Mouse (Mus musculus) MEL (cell line): ENCODE measurements around the gene Zp3. TPM values are rescaled to one million over a fixed set of nuclear protein-coding genes. Genes with fewer than 3 reads are reported as not detected.

Experiments
- DNase-seq: peaks from one replicate; pipeline ENCODE4 v3.0.0; 2011; ENCODE audit warnings: low read depth, low spot score
- H3K27ac ChIP-seq: 2 replicates; pipeline ENCODE4 v1.5.1; 2012; ENCODE audit warnings: low read depth, mild to moderate bottlenecking, control low read depth, low read length, moderate library complexity; ENCODE audit not compliant: control insufficient read depth
- H3K27me3 ChIP-seq, 2 experiments: fragments of 150-350 bp in 1 of 2; sonication (generic) in 1 of 2; 2 replicates each; pipeline ENCODE4 v1.6.1; 2012; ENCODE audit warnings: low read length in 2 of 2, mild to moderate bottlenecking in 2 of 2, improper control_type of control experiment in 1 of 2, moderate library complexity in 1 of 2; ENCODE audit not compliant: insufficient read depth in 2 of 2, control insufficient read depth in 1 of 2
- H3K36me3 ChIP-seq, 2 experiments: 2 replicates each; pipeline ENCODE4 v1.6.1; 2012 to 2014; ENCODE audit warnings: low read length in 2 of 2, improper control_type of control experiment in 1 of 2, inconsistent platforms in 1 of 2, mild to moderate bottlenecking in 1 of 2; ENCODE audit not compliant: insufficient read depth in 2 of 2, control insufficient read depth in 1 of 2
- H3K4me1 ChIP-seq, 2 experiments: fragments of 150-350 bp in 1 of 2; sonication (generic) in 1 of 2; 2 replicates each; pipeline ENCODE4 v1.6.1; 2012; ENCODE audit warnings: low read length in 2 of 2, improper control_type of control experiment in 1 of 2, mild to moderate bottlenecking in 1 of 2; ENCODE audit not compliant: insufficient read depth in 2 of 2, control insufficient read depth in 1 of 2
- H3K4me3 ChIP-seq, 2 experiments: fragments of 150-350 bp in 1 of 2; sonication (generic) in 1 of 2; 2 replicates each; pipeline ENCODE4 v1.5.1; 2012; ENCODE audit warnings: low read depth in 2 of 2, low read length in 2 of 2, mild to moderate bottlenecking in 2 of 2, moderate library complexity in 2 of 2, control low read depth in 1 of 2, improper control_type of control experiment in 1 of 2; ENCODE audit not compliant: control insufficient read depth in 1 of 2, insufficient read depth in 1 of 2
- H3K79me2 ChIP-seq: 2 replicates; pipeline ENCODE4 v1.6.1; 2012; ENCODE audit warnings: mild to moderate bottlenecking, low read length, moderate library complexity; ENCODE audit not compliant: control insufficient read depth, poor library complexity, insufficient read depth
- H3K9ac ChIP-seq: 2 replicates; pipeline ENCODE4 v1.6.1; 2012; ENCODE audit warnings: low read depth, mild to moderate bottlenecking, control low read depth, low read length, moderate library complexity; ENCODE audit not compliant: control insufficient read depth, poor library complexity, severe bottlenecking
- H3K9me3 ChIP-seq: fragments of 150-350 bp; sonication (generic); replicated peaks from 2 replicates; pipeline ENCODE4 v1.6.1; 2012; ENCODE audit warnings: mild to moderate bottlenecking, low read length, improper control_type of control experiment, moderate library complexity; ENCODE audit not compliant: insufficient read depth
- BHLHE40 ChIP-seq: IDR thresholded peaks from 2 replicates; pipeline ENCODE4 v1.6.1; 2012; ENCODE audit warnings: low read depth, mild to moderate bottlenecking, inconsistent platforms, low read length, improper control_type of control experiment, borderline replicate concordance
- CHD1 ChIP-seq: IDR thresholded peaks from 2 replicates; pipeline ENCODE4 v1.6.1; 2012; ENCODE audit warnings: low read depth, mild to moderate bottlenecking, inconsistent platforms, low read length, improper control_type of control experiment
- CTCF ChIP-seq, 3 experiments: IDR thresholded peaks in 2 of 3; conservative IDR thresholded peaks in 1 of 3; 2 replicates each; pipeline ENCODE4 v1.5.1; 2011 to 2012; ENCODE audit warnings: low read length in 3 of 3, low read depth in 2 of 3, mild to moderate bottlenecking in 2 of 3, improper control_type of control experiment in 1 of 3, inconsistent platforms in 1 of 3, mixed read lengths in 1 of 3, moderate library complexity in 1 of 3; ENCODE audit not compliant: control insufficient read depth in 1 of 3, insufficient read depth in 1 of 3, poor library complexity in 1 of 3, severe bottlenecking in 1 of 3
- ETS1 ChIP-seq: IDR thresholded peaks from 2 replicates; pipeline ENCODE4 v1.6.1; 2012; ENCODE audit warnings: low read depth, mild to moderate bottlenecking, inconsistent platforms, low read length, improper control_type of control experiment, moderate library complexity
- MXI1 ChIP-seq: IDR thresholded peaks from 2 replicates; pipeline ENCODE4 v1.6.1; 2011; ENCODE audit warnings: mild to moderate bottlenecking, low read depth, low read length, improper control_type of control experiment
- NELFE ChIP-seq: IDR thresholded peaks from 2 replicates; pipeline ENCODE4 v1.6.1; 2011; ENCODE audit warnings: low read depth, low read length, improper control_type of control experiment
- NRF1 ChIP-seq: IDR thresholded peaks from 2 replicates; pipeline ENCODE4 v1.6.1; 2014; ENCODE audit warnings: low read depth, mild to moderate bottlenecking, inconsistent platforms, low read length, improper control_type of control experiment, moderate library complexity; ENCODE audit not compliant: poor library complexity, insufficient read depth, severe bottlenecking
- POLR2A ChIP-seq, 2 experiments: IDR thresholded peaks; 2 replicates each; pipeline ENCODE4 v1.6.1; 2011 to 2012; ENCODE audit warnings: low read length in 2 of 2, mild to moderate bottlenecking in 2 of 2, control low read depth in 1 of 2, improper control_type of control experiment in 1 of 2, low read depth in 1 of 2, moderate library complexity in 1 of 2; ENCODE audit not compliant: control insufficient read depth in 1 of 2, insufficient read depth in 1 of 2, poor library complexity in 1 of 2
- POLR2AphosphoS2 ChIP-seq: IDR thresholded peaks from 2 replicates; pipeline ENCODE4 v1.6.1; 2011; ENCODE audit warnings: low read length, improper control_type of control experiment
- POLR2AphosphoS5 ChIP-seq: IDR thresholded peaks from 2 replicates; pipeline ENCODE4 v1.6.1; 2012; ENCODE audit warnings: low read depth, borderline replicate concordance, mild to moderate bottlenecking, inconsistent platforms, low read length, moderate library complexity, mixed read lengths
- RAD21 ChIP-seq: IDR thresholded peaks from 2 replicates; pipeline ENCODE4 v1.6.1; 2011; ENCODE audit warnings: mild to moderate bottlenecking, low read depth, low read length, improper control_type of control experiment
- TAL1 ChIP-seq: IDR thresholded peaks from 2 replicates; pipeline ENCODE4 v1.6.1; 2012; ENCODE audit warnings: mild to moderate bottlenecking, inconsistent platforms, low read length, moderate library complexity, mixed read lengths
- TBP ChIP-seq: IDR thresholded peaks from 2 replicates; pipeline ENCODE4 v1.8.0; 2011; ENCODE audit warnings: low read depth, low read length, improper control_type of control experiment
- USF1 ChIP-seq: IDR thresholded peaks from 2 replicates; pipeline ENCODE4 v1.6.1; 2014; ENCODE audit warnings: low read depth, mild to moderate bottlenecking, inconsistent platforms, low read length, improper control_type of control experiment, moderate library complexity
- ZC3H11A ChIP-seq: IDR thresholded peaks from 2 replicates; pipeline ENCODE4 v1.6.1; 2012; ENCODE audit warnings: low read depth, mild to moderate bottlenecking, inconsistent platforms, low read length, improper control_type of control experiment
- ZKSCAN1 ChIP-seq: IDR thresholded peaks from 2 replicates; pipeline ENCODE4 v1.6.1; 2012; ENCODE audit warnings: low read depth, mild to moderate bottlenecking, inconsistent platforms, low read length, improper control_type of control experiment, moderate library complexity
- ZMIZ1 ChIP-seq: IDR thresholded peaks from 2 replicates; pipeline ENCODE4 v1.6.1; 2012; ENCODE audit warnings: low read depth, mild to moderate bottlenecking, inconsistent platforms, low read length, improper control_type of control experiment, moderate library complexity
- ZNF384 ChIP-seq: IDR thresholded peaks from 2 replicates; pipeline ENCODE4 v1.6.1; 2012; ENCODE audit warnings: low read depth, mild to moderate bottlenecking, inconsistent platforms, low read length, improper control_type of control experiment
- polyA plus RNA-seq, 2 experiments: library from polyadenylated mRNA; stranded (reverse) in 1 of 2; unstranded in 1 of 2; fragments of >175 nt in 1 of 2; fragments of >200 nt in 1 of 2; gene quantifications; 2 replicates each; pipeline versions ENCODE4 v1.2.1 to v1.2.4; 2012; ENCODE audit warnings: low replicate concordance in 2 of 2, low read depth in 1 of 2; ENCODE audit not compliant: insufficient read length in 2 of 2, insufficient read depth in 1 of 2, missing spikeins in 1 of 2
- total RNA-seq: library from RNA; depleted of rRNA; stranded (reverse); fragments of 300-350 nt; gene quantifications from 2 replicates; pipeline ENCODE4 v1.2.3, GENCODE M21; 2012

Zp3 gene
- total and polyA plus RNA-seq, 3 experiments, result not detected

DNA sequence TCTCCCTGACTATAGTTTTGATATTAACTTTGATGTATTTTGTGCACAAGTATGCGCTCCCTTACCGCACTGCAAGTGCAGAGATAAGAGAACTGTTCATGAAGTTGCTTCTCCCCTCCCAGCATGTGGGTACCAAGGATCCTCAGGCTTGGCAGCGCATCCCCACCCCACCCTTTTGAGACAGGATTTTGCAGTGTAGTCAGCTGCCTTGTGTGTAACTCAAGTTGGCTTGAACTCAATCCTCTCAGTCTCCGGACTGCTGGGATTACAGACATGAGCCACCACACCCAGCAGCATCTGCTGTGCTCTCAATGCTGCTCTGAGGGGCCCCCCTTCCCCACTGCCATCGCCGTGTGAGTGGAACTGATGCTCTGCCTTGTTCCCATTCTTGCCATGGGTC is 37.4 kb downstream of the Zp3 start:
- TF ChIP-seq ETS1 (no peak), ZKSCAN1 (no peak), ZNF384 (no peak), NELFE (no peak), BHLHE40 (no peak)
- Histone ChIP-seq H3K4me1 (peaks cover 0 to 3% of the 10 kb centered on the region in 2 experiments; a peak in 1 of 4 replicates), H3K27me3 (no peaks in the 10 kb centered on the region), H3K27ac (no peak overlapping the region), H3K9ac (no peak overlapping the region), H3K79me2 (no peaks in the 10 kb centered on the region), H3K9me3 (no peaks in the 10 kb centered on the region), H3K4me3 (no peak overlapping the region), H3K36me3 (no peaks in the 10 kb centered on the region)
- DNase-seq, result peak; percentile 19

DNA sequence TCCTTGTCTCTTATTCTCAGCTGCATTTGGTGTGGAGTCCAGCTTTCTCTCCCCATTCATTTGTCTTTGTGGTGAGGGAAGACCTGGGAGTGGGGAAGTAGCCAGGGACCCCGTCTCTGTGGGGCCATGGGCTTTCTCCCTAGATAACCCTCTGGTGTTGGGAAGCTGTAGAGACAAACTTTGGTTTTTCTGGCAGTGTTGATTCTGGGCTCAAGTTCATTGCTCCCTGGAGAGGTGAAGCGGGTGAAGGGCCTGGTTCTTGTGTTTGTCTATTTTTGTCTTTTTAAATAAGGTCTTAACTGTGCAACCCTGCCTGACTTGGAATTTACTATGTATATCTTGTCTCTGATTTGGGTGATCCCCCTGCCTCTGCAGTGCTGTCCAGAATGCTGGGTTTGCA is 38.8 kb downstream of the Zp3 start:
- no peak for TF ChIP-seq ZMIZ1
- no peak for TF ChIP-seq NRF1
- TF ChIP-seq NELFE, result no peak
- no peak for TF ChIP-seq TBP
- TF ChIP-seq POLR2AphosphoS5, result no peak
- no peak for TF ChIP-seq ETS1
- no peak for TF ChIP-seq CHD1
- no peak for TF ChIP-seq BHLHE40
- no peak for TF ChIP-seq POLR2AphosphoS2
- no peak for TF ChIP-seq ZKSCAN1
- no peak for TF ChIP-seq RAD21
- no peak for TF ChIP-seq ZC3H11A
- TF ChIP-seq POLR2A (IDR thresholded peaks at IDR 0.05; ENCODE audit: control insufficient read depth in 1 of 2, insufficient read depth in 1 of 2, low read depth in 1 of 2, low read length in 2 of 2, poor library complexity in 1 of 2), result no peak
- no peak for TF ChIP-seq MXI1
- no peak for TF ChIP-seq CTCF (IDR thresholded peaks at IDR 0.05 in 2 of 3, conservative IDR thresholded peaks at IDR 0.05 in 1 of 3; ENCODE audit: control insufficient read depth in 1 of 3, insufficient read depth in 1 of 3, low read depth in 2 of 3, low read length in 3 of 3, poor library complexity in 1 of 3, severe bottlenecking in 1 of 3)
- TF ChIP-seq USF1, result no peak
- no peak for TF ChIP-seq TAL1
- TF ChIP-seq, all 39 proteins: peak for 0
- no peak overlapping the region for H3K27ac ChIP-seq
- H3K9ac ChIP-seq, result no peak overlapping the region
- no peak overlapping the region for H3K4me3 ChIP-seq
- no peaks in the 10 kb centered on the region for H3K27me3 ChIP-seq
- peaks cover 0 to 3% of the 10 kb centered on the region in 2 experiments; a peak in 1 of 4 replicates for H3K4me1 ChIP-seq
- H3K79me2 ChIP-seq, result no peaks in the 10 kb centered on the region
- no peak for DNase-seq
- H3K36me3 ChIP-seq, result no peaks in the 10 kb centered on the region
- H3K9me3 ChIP-seq, result no peaks in the 10 kb centered on the region
